Mouse (Mus musculus) erythroblast, adult 5-6 weeks (primary cell): ENCODE results near the gene Tsc22d4. TPM values are rescaled to one million over a fixed set of nuclear protein-coding genes. Genes with fewer than 3 reads are reported as not detected.
"Not testable (repeated sequence)": the region's sequence is repeated elsewhere in the genome, so short reads cannot be mapped to it uniquely, and the experiment has no call there.

ENCODE experiments used
- ATAC-seq: replicated peaks from 2 replicates; pipeline ENCODE4 v1.8.0; 2016; ENCODE audit warnings: moderate number of reproducible peaks, mild to moderate bottlenecking, moderate TSS enrichment, inconsistent platforms; ENCODE audit not compliant: poor library complexity, low FRiP score, severe bottlenecking
- total RNA-seq, 2 experiments: library from RNA; stranded (forward) in 1 of 2; stranded (reverse) in 1 of 2; fragments of 150-400 nt in 1 of 2; fragments of 200-764, 138-1000 nt in 1 of 2; gene quantifications; 2 replicates each; pipeline versions ENCODE4 v1.2.3 to v1.2.4; 2015 to 2017; ENCODE audit warnings: low replicate concordance in 2 of 2

Tsc22d4 gene
- total RNA-seq, 2 experiments from 2014 or later = 44.6 to 69.5 TPM

- ATAC-seq = no peak
Measured at GRCm38 (mm10) chr5:137740506-137740905, 5.0 kb upstream of the Tsc22d4 start.

GRCm38 (mm10) chr5:137741023-137741931 lies 4.3 kb upstream of the Tsc22d4 start, which contains the start of gene Nyap1:
Gene Nyap1, minus strand, starts transcription at chr5:137741607.
- ATAC-seq = peak; percentile 64

GRCm38 (mm10) chr5:137742048-137742447 lies 3.5 kb upstream of the Tsc22d4 start:
- ATAC-seq = no peak

GRCm38 (mm10) chr5:137742836-137743235 lies 2.7 kb upstream of the Tsc22d4 start:
- ATAC-seq = no peak

GRCm38 (mm10) chr5:137744197-137744596 lies 1.3 kb upstream of the Tsc22d4 start:
- ATAC-seq = no peak

GRCm38 (mm10) chr5:137746282-137746850 lies 836 bp downstream of the Tsc22d4 start:
- ATAC-seq = peak; percentile 50

- no peak for ATAC-seq
Measured at GRCm38 (mm10) chr5:137746851-137747325, 1.4 kb downstream of the Tsc22d4 start.

GRCm38 (mm10) chr5:137747326-137747961 lies 1.9 kb downstream of the Tsc22d4 start:
- ATAC-seq = peak; percentile 51

GRCm38 (mm10) chr5:137748130-137748770 lies 2.7 kb downstream of the Tsc22d4 start:
- ATAC-seq = no peak

GRCm38 (mm10) chr5:137749196-137749836 lies 3.8 kb downstream of the Tsc22d4 start:
- ATAC-seq = no peak

- ATAC-seq = not testable (repeated sequence)
Measured at GRCm38 (mm10) chr5:137750212-137750611, 4.7 kb downstream of the Tsc22d4 start.

GRCm38 (mm10) chr5:137751221-137751887 lies 5.8 kb downstream of the Tsc22d4 start:
- ATAC-seq = no peak

GRCm38 (mm10) chr5:137751988-137752387 lies 6.5 kb downstream of the Tsc22d4 start:
- no peak for ATAC-seq

GRCm38 (mm10) chr5:137753111-137753832 lies 7.7 kb downstream of the Tsc22d4 start:
- ATAC-seq = no peak

- no peak for ATAC-seq
Measured at GRCm38 (mm10) chr5:137755425-137755824, 9.9 kb downstream of the Tsc22d4 start.

GRCm38 (mm10) chr5:137756106-137756505 lies 10.6 kb downstream of the Tsc22d4 start:
- no peak for ATAC-seq

GRCm38 (mm10) chr5:137756882-137757661 lies 11.5 kb downstream of the Tsc22d4 start:
- ATAC-seq = peak; percentile 74

GRCm38 (mm10) chr5:137757887-137758286 lies 12.4 kb downstream of the Tsc22d4 start:
- ATAC-seq = no peak
